Mouse (Mus musculus) neural tube, embryonic 14.5 days (tissue): ENCODE results near the gene Mus81. TPM values are rescaled to one million over a fixed set of nuclear protein-coding genes. Genes with fewer than 3 reads are reported as not detected.

Experiments used
- ATAC-seq: fragments of 200-750 bp; cut with Nextera tagmentation; 2 replicates; pipeline ENCODE4 v1.8.0; 2017; ENCODE audit warnings: low read depth, mild to moderate bottlenecking, moderate TSS enrichment, moderate library complexity
- H3K27ac ChIP-seq: fragments of 300-500 bp; sonication (generic); 2 replicates; pipeline ENCODE4 v1.5.1; 2014; ENCODE audit warnings: low read depth, mild to moderate bottlenecking, control low read depth, low read length, moderate library complexity, mixed read lengths
- H3K27me3 ChIP-seq: fragments of 300-500 bp; sonication (generic); 2 replicates; pipeline ENCODE4 v1.6.1; 2014; ENCODE audit warnings: low read length; ENCODE audit not compliant: control insufficient read depth, insufficient read depth
- H3K36me3 ChIP-seq: fragments of 300-500 bp; sonication (generic); 2 replicates; pipeline ENCODE4 v1.6.1; 2014; ENCODE audit warnings: low read length, mixed read lengths; ENCODE audit not compliant: control insufficient read depth, insufficient read depth
- H3K4me1 ChIP-seq: fragments of 300-500 bp; sonication (generic); 2 replicates; pipeline ENCODE4 v1.6.1; 2014; ENCODE audit warnings: low read length; ENCODE audit not compliant: control insufficient read depth, insufficient read depth
- H3K4me2 ChIP-seq: fragments of 300-500 bp; sonication (generic); 2 replicates; pipeline ENCODE4 v1.6.1; 2014; ENCODE audit warnings: mild to moderate bottlenecking, low read depth, low read length, control low read depth
- H3K4me3 ChIP-seq: fragments of 300-500 bp; sonication (generic); 2 replicates; pipeline ENCODE4 v1.5.1; 2014; ENCODE audit warnings: low read depth, low read length, control low read depth, mixed read lengths
- H3K9ac ChIP-seq: fragments of 300-500 bp; sonication (generic); replicated peaks from 2 replicates; pipeline ENCODE4 v1.6.1; 2014; ENCODE audit warnings: low read depth, mild to moderate bottlenecking, control low read depth, low read length, mixed read lengths
- H3K9me3 ChIP-seq: fragments of 300-500 bp; sonication (generic); 2 replicates; pipeline ENCODE4 v1.6.1; 2016; ENCODE audit warnings: low read length; ENCODE audit not compliant: control insufficient read depth
- WGBS: fragments of 180-500 bp; shearing (Covaris S2); extraction: QIAGEN DNeasy Blood & Tissue Kit; methylation state at CpG from one replicate; pipeline ENCODE4 v1.1.7; 2014; 5-methylcytosine and 5-hydroxymethylcytosine counted together
- polyA plus RNA-seq: library from polyadenylated mRNA; unstranded; fragments of >200 nt; fragmentation: Nextera tagmentation; extraction: Ambion mirVana; gene quantifications from 2 replicates; pipeline ENCODE4 v1.2.1, GENCODE M21; 2014

The Mus81 gene
- polyA plus RNA-seq, 1 experiment from 2014 or later: 43.6 TPM

GRCm38 (mm10) chr19:5486286-5486685, 1.9 kb downstream of the Mus81 start:
- Histone ChIP-seq H3K4me2 (no peak overlapping the region), H3K27ac (no peak overlapping the region), H3K4me1 (peaks cover 12% of the 10 kb centered on the region; the same call in 1 of the 2 replicates), H3K27me3 (no peaks in the 10 kb centered on the region), H3K36me3 (peaks cover 23% of the 10 kb centered on the region), H3K9me3 (no peaks in the 10 kb centered on the region), H3K4me3 (no peak overlapping the region), H3K9ac (no peak overlapping the region)
- WGBS: 93% methylated on average over 8 of the region's 8 CpGs
- ATAC-seq: no peak

GRCm38 (mm10) chr19:5485821-5486220, 2.4 kb downstream of the Mus81 start:
- no peak overlapping the region for H3K4me3 ChIP-seq
- 95% methylated on average over 7 of the region's 7 CpGs for WGBS
- peaks cover 23% of the 10 kb centered on the region for H3K36me3 ChIP-seq
- no peak for ATAC-seq
- peaks cover 12% of the 10 kb centered on the region; the same call in 1 of the 2 replicates for H3K4me1 ChIP-seq
- no peaks in the 10 kb centered on the region for H3K9me3 ChIP-seq
- H3K27ac ChIP-seq: no peak overlapping the region
- no peak overlapping the region for H3K4me2 ChIP-seq
- H3K27me3 ChIP-seq: no peaks in the 10 kb centered on the region
- no peak overlapping the region for H3K9ac ChIP-seq

- H3K27ac ChIP-seq: no peak overlapping the region
- no peak overlapping the region for H3K4me3 ChIP-seq
- peaks cover 12% of the 10 kb centered on the region; the same call in 1 of the 2 replicates for H3K4me1 ChIP-seq
- H3K9ac ChIP-seq: no peak overlapping the region
- 95% methylated on average over 8 of the region's 8 CpGs for WGBS
- no peaks in the 10 kb centered on the region for H3K27me3 ChIP-seq
- no peak overlapping the region for H3K4me2 ChIP-seq
- H3K36me3 ChIP-seq: peaks cover 23% of the 10 kb centered on the region
- no peaks in the 10 kb centered on the region for H3K9me3 ChIP-seq
- ATAC-seq: no peak
Observed at GRCm38 (mm10) chr19:5485371-5485770, 2.8 kb downstream of the Mus81 start.

- Histone ChIP-seq H3K27ac (no peak overlapping the region), H3K4me2 (no peak overlapping the region), H3K4me3 (no peak overlapping the region), H3K9ac (no peak overlapping the region), H3K27me3 (no peaks in the 10 kb centered on the region), H3K4me1 (peaks cover 9% of the 10 kb centered on the region; the same call in 1 of the 2 replicates), H3K36me3 (peaks cover 27% of the 10 kb centered on the region), H3K9me3 (no peaks in the 10 kb centered on the region)
- no peak for ATAC-seq
- 93% methylated on average over 5 of the region's 5 CpGs for WGBS
Observed at GRCm38 (mm10) chr19:5484496-5484895, 3.7 kb downstream of the Mus81 start.

GRCm38 (mm10) chr19:5483386-5484359, 4.5 kb downstream of the Mus81 start:
- Histone ChIP-seq H3K27ac (no peak overlapping the region), H3K36me3 (peaks cover 27% of the 10 kb centered on the region), H3K27me3 (no peaks in the 10 kb centered on the region), H3K4me2 (no peak overlapping the region), H3K4me3 (no peak overlapping the region), H3K4me1 (peaks cover 8% of the 10 kb centered on the region; the same call in 1 of the 2 replicates), H3K9ac (no peak overlapping the region), H3K9me3 (no peaks in the 10 kb centered on the region)
- WGBS: 94% methylated on average over 19 of the region's 19 CpGs
- ATAC-seq: no peak

- Histone ChIP-seq H3K27ac (no peak overlapping the region), H3K4me1 (no peaks in the 10 kb centered on the region), H3K9ac (no peak overlapping the region), H3K4me2 (no peak overlapping the region), H3K4me3 (no peak overlapping the region), H3K27me3 (no peaks in the 10 kb centered on the region), H3K36me3 (peaks cover 27% of the 10 kb centered on the region), H3K9me3 (no peaks in the 10 kb centered on the region)
- WGBS: 94% methylated on average over 10 of the region's 10 CpGs
- no peak for ATAC-seq
Observed at GRCm38 (mm10) chr19:5481398-5481797, 6.8 kb downstream of the Mus81 start.

- H3K27me3 ChIP-seq: no peaks in the 10 kb centered on the region
- peaks cover 22% of the 10 kb centered on the region for H3K36me3 ChIP-seq
- no peak overlapping the region for H3K9ac ChIP-seq
- peaks cover 8% of the 10 kb centered on the region for H3K4me1 ChIP-seq
- H3K4me2 ChIP-seq: no peak overlapping the region
- H3K4me3 ChIP-seq: no peak overlapping the region
- H3K27ac ChIP-seq: no peak overlapping the region
- WGBS: 96% methylated on average over 10 of the region's 10 CpGs
- H3K9me3 ChIP-seq: no peaks in the 10 kb centered on the region
- ATAC-seq: no peak
Observed at GRCm38 (mm10) chr19:5480016-5480415, 8.2 kb downstream of the Mus81 start.

GRCm38 (mm10) chr19:5477668-5478300, 10.4 kb downstream of the Mus81 start:
- H3K4me2 ChIP-seq: no peak overlapping the region
- H3K36me3 ChIP-seq: peaks cover 11% of the 10 kb centered on the region
- peaks cover 16% of the 10 kb centered on the region for H3K4me1 ChIP-seq
- H3K9me3 ChIP-seq: no peaks in the 10 kb centered on the region
- H3K4me3 ChIP-seq: no peak overlapping the region
- H3K9ac ChIP-seq: no peak overlapping the region
- no peak overlapping the region for H3K27ac ChIP-seq
- 94% methylated on average over 18 of the region's 18 CpGs for WGBS
- no peaks in the 10 kb centered on the region for H3K27me3 ChIP-seq
- ATAC-seq: no peak
